Mouse (Mus musculus) liver, embryonic 14.5 days (tissue): Measurements from ENCODE around the gene Poc1a.

Source experiments
- CTCF ChIP-seq: IDR thresholded peaks from 2 replicates; pipeline ENCODE4 v1.5.1; 2016; ENCODE audit warnings: antibody characterized with exemption, low read depth, control low read depth
- EP300 ChIP-seq: IDR thresholded peaks from 2 replicates; pipeline ENCODE4 v1.6.1; 2016; ENCODE audit warnings: antibody characterized with exemption, low read depth

GRCm38 (mm10) chr9:106393548-106393947, 112.7 kb downstream of the Poc1a start:
- TF ChIP-seq CTCF (no peak), EP300 (no peak)
